Mouse (Mus musculus): ENCODE measurements at regions not wholly inside any gene's neighbourhood (a gene's known extent, or its start where the extent isn't known, plus 50 kb on each side); places are given as distances from the start of the nearest gene placed in this dataset.

- no peak for DNase-seq (ENCODE audit: low read depth, low spot score)
Observed at GRCm38 (mm10) chr2:11363061-11363464, 190.8 kb downstream of the Pfkfb3 start.

GRCm38 (mm10) chr2:11362205-11362994 is 190.5 kb downstream of the Prkcq start:
- no peak for DNase-seq (ENCODE audit: low read depth, low spot score)

DNA sequence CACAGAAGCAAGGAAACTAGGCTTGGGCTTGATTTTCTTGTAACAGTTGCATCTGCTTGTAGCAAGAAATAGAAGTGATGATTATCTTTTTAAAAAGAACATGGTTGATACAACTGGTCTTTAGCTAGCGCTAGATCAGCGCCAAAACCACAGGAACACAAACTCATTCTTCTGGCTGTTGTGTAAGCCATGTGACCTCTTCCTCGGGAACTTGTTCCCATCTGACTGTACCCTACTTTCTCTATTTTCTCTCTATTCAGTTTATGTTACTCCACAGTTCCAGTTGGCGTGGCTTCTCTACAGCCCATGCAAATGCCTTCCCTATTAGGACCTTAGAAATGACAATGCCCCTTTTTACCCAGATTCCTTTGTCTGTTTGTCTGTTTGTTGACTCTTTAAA is 187.4 kb downstream of the Prkcq start:
- no peak for DNase-seq (ENCODE audit: low read depth, low spot score)

GRCm38 (mm10) chr2:11356714-11357113 is 184.8 kb downstream of the Prkcq start:
- DNase-seq (ENCODE audit: low read depth, low spot score), result no peak

DNA sequence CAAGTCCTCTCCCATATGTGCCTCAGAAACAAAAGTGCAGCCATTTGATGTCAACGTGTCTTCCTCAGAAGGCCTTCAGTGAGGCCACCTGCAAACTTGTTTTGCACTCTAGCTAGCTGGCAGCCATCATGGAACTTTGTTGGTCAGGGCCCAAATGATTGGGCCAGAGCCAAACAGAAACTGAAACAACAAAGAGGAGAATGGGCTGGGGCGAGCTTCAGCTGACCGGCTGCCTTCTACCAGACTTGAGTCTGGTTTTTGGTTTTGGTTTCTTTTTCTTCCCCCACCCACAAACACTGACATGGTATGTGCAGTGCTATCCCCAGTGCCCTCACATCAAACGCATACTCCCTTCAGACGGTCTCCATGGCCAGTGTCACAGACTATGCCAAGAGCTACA is 183.7 kb downstream of the Prkcq start:
- DNase-seq (ENCODE audit: low read depth, low spot score), result no peak

All from R1 (cell line).